Mouse (Mus musculus) thymus, adult 18-20 months (tissue): ENCODE results near the gene Smarcb1.

Experiments used
- DNase-seq, 2 experiments: peaks; one replicate each; pipeline ENCODE4 v3.0.0; 2022; ENCODE audit warnings: mixed read lengths in 2 of 2

The Smarcb1 gene

GRCm38 (mm10) chr10:75932891-75933290, 11.5 kb upstream of the Smarcb1 start, which contains the start of gene Chchd10:
TSS of gene Chchd10 (plus strand) at chr10:75933130.
- no peak for DNase-seq

- no peak for DNase-seq
Measured at GRCm38 (mm10) chr10:75932081-75932678, 10.8 kb upstream of the Smarcb1 start.

- no peak for DNase-seq
Measured at GRCm38 (mm10) chr10:75931311-75931710, 9.9 kb upstream of the Smarcb1 start.

- no peak for DNase-seq
Measured at GRCm38 (mm10) chr10:75930304-75930703, 8.9 kb upstream of the Smarcb1 start.

GRCm38 (mm10) chr10:75926396-75926795, 5.0 kb upstream of the Smarcb1 start:
- DNase-seq = no peak

- DNase-seq = no peak
Measured at GRCm38 (mm10) chr10:75924324-75924723, 2.9 kb upstream of the Smarcb1 start.

GRCm38 (mm10) chr10:75921726-75922560, 526 bp upstream of the Smarcb1 start:
- peak in 1 of 2 experiments; percentile 28 for DNase-seq

- DNase-seq = no peak
Measured at GRCm38 (mm10) chr10:75919026-75919425, 2.4 kb downstream of the Smarcb1 start.

- no peak for DNase-seq
Measured at GRCm38 (mm10) chr10:75916840-75917239, 4.6 kb downstream of the Smarcb1 start.

- DNase-seq = no peak
Measured at GRCm38 (mm10) chr10:75915557-75915956, 5.9 kb downstream of the Smarcb1 start.

- DNase-seq = no peak
Measured at GRCm38 (mm10) chr10:75913013-75913589, 8.3 kb downstream of the Smarcb1 start.

GRCm38 (mm10) chr10:75910698-75911097, 10.7 kb downstream of the Smarcb1 start:
- DNase-seq = no peak

GRCm38 (mm10) chr10:75906882-75907281, 14.5 kb downstream of the Smarcb1 start:
- DNase-seq = no peak

- DNase-seq = no peak
Measured at GRCm38 (mm10) chr10:75904391-75904790, 17.0 kb downstream of the Smarcb1 start.

GRCm38 (mm10) chr10:75898846-75899245, 22.6 kb downstream of the Smarcb1 start:
- DNase-seq = no peak

GRCm38 (mm10) chr10:75898039-75898564, 23.3 kb downstream of the Smarcb1 start:
- DNase-seq = no peak

GRCm38 (mm10) chr10:75897373-75897772, 24.0 kb downstream of the Smarcb1 start:
- DNase-seq = no peak

- DNase-seq = no peak
Measured at GRCm38 (mm10) chr10:75896208-75896607, 25.2 kb downstream of the Smarcb1 start.

GRCm38 (mm10) chr10:75895730-75896129, 25.7 kb downstream of the Smarcb1 start:
- no peak for DNase-seq

GRCm38 (mm10) chr10:75894601-75895000, 26.8 kb downstream of the Smarcb1 start:
- DNase-seq = no peak

GRCm38 (mm10) chr10:75893089-75893750, 28.2 kb downstream of the Smarcb1 start, which contains the start of gene Derl3:
TSS of gene Derl3 (plus strand) at chr10:75893413.
- DNase-seq = peak; percentile 92 to 96

- no peak for DNase-seq
Measured at GRCm38 (mm10) chr10:75889406-75890153, 31.8 kb downstream of the Smarcb1 start.
